Mouse (Mus musculus) heart, embryonic 15.5 days (tissue): ENCODE results near the gene Gm10801. TPM values are rescaled to one million over a fixed set of nuclear protein-coding genes. Genes with fewer than 3 reads are reported as not detected.
"Not testable (repeated sequence)": the region's sequence is repeated elsewhere in the genome, so short reads cannot be mapped to it uniquely, and the experiment has no call there.

Experiments used
- ATAC-seq: fragments of 200-750 bp; cut with Nextera tagmentation; replicated peaks from 2 replicates; pipeline ENCODE4 v1.8.0; 2017; ENCODE audit warnings: low read depth, moderate TSS enrichment; ENCODE audit not compliant: insufficient number of reproducible peaks, insufficient read depth, low FRiP score
- H3K27ac ChIP-seq: fragments of 300-500 bp; sonication (generic); 2 replicates; pipeline ENCODE4 v1.5.1; 2015; ENCODE audit warnings: mild to moderate bottlenecking, inconsistent platforms
- H3K27me3 ChIP-seq: fragments of 300-500 bp; sonication (generic); 2 replicates; pipeline ENCODE4 v1.6.1; 2015; ENCODE audit warnings: inconsistent platforms
- H3K36me3 ChIP-seq: fragments of 300-500 bp; sonication (generic); 2 replicates; pipeline ENCODE4 v1.6.1; 2015; ENCODE audit warnings: mild to moderate bottlenecking, inconsistent platforms
- H3K4me1 ChIP-seq: fragments of 300-500 bp; sonication (generic); replicated peaks from 2 replicates; pipeline ENCODE4 v1.6.1; 2015; ENCODE audit warnings: inconsistent platforms
- H3K4me2 ChIP-seq: fragments of 300-500 bp; sonication (generic); 2 replicates; pipeline ENCODE4 v1.6.1; 2015; ENCODE audit warnings: inconsistent platforms, mild to moderate bottlenecking, moderate library complexity
- H3K4me3 ChIP-seq: fragments of 300-500 bp; sonication (generic); 2 replicates; pipeline ENCODE4 v1.5.1; 2015; ENCODE audit warnings: mild to moderate bottlenecking, inconsistent platforms
- H3K9ac ChIP-seq: fragments of 300-500 bp; sonication (generic); 2 replicates; pipeline ENCODE4 v1.6.1; 2015; ENCODE audit warnings: mild to moderate bottlenecking, inconsistent platforms
- H3K9me3 ChIP-seq: fragments of 300-500 bp; sonication (generic); replicated peaks from 2 replicates; pipeline ENCODE4 v1.6.1; 2016; ENCODE audit warnings: inconsistent platforms
- WGBS: fragments of 180-500 bp; shearing (Covaris S2); methylation state at CpG from one replicate; pipeline ENCODE4 v1.1.7; 2015; ENCODE audit warnings: mixed read lengths; 5-methylcytosine and 5-hydroxymethylcytosine counted together
- polyA plus RNA-seq: library from polyadenylated mRNA; unstranded; fragments of >200 nt; fragmentation: Nextera tagmentation; extraction: Ambion mirVana; gene quantifications from 2 replicates; pipeline ENCODE4 v1.2.1, GENCODE M21; 2015

Gm10801 gene
- polyA plus RNA-seq: 0.48 TPM in 1 of 2 replicates, not detected in the other

GRCm38 (mm10) chr2:98661937-98662336 is at the start of gene Gm10801:
Gm10801 (plus strand) TSS chr2:98662237.
- H3K4me1 ChIP-seq, H3K9me3 ChIP-seq, H3K27ac ChIP-seq, H3K4me2 ChIP-seq, H3K27me3 ChIP-seq, H3K4me3 ChIP-seq, ATAC-seq, H3K36me3 ChIP-seq, H3K9ac ChIP-seq: not testable (repeated sequence)
- 70% methylated on average over 4 of the region's 5 CpGs for WGBS

GRCm38 (mm10) chr2:98667201-98667600 is 5.2 kb downstream of the Gm10801 start, which contains the start of gene Gm10800:
Gm10800 (minus strand) TSS chr2:98667301.
- WGBS: 80% methylated on average over 4 of the region's 4 CpGs
- not testable (repeated sequence) for H3K36me3 ChIP-seq, H3K27me3 ChIP-seq, H3K4me3 ChIP-seq, ATAC-seq, H3K4me1 ChIP-seq, H3K9ac ChIP-seq, H3K27ac ChIP-seq, H3K9me3 ChIP-seq, H3K4me2 ChIP-seq

GRCm38 (mm10) chr2:98697533-98697932 is 35.5 kb downstream of the Gm10801 start:
- WGBS: 86% methylated on average over 1 of the region's 1 CpGs
- no peak overlapping the region for H3K4me3 ChIP-seq
- no peak for ATAC-seq

More at GRCm38 (mm10) chr2:98697533-98697932, 35.5 kb downstream of the Gm10801 start:
- H3K4me2 ChIP-seq: no peak overlapping the region
- no peaks in the 10 kb centered on the region for H3K4me1 ChIP-seq
- H3K36me3 ChIP-seq: no peaks in the 10 kb centered on the region
- H3K27ac ChIP-seq: no peak overlapping the region
- no peaks in the 10 kb centered on the region for H3K27me3 ChIP-seq
- H3K9me3 ChIP-seq: no peaks in the 10 kb centered on the region
- H3K9ac ChIP-seq: no peak overlapping the region

Other genes starting within 250 kb of the Gm10801 start
- 1.8 TPM in 1 of 2 replicates, not detected in the other for gene Gm10800, start 5.1 kb downstream of the Gm10801 start, polyA plus RNA-seq